Mouse (Mus musculus) MEL (cell line): Measurements from ENCODE around the gene Tmx1. TPM values are rescaled to one million over a fixed set of nuclear protein-coding genes. Genes with fewer than 3 reads are reported as not detected.

ENCODE experiments used
- DNase-seq: peaks from one replicate; pipeline ENCODE4 v3.0.0; 2011; ENCODE audit warnings: low read depth, low spot score
- H3K27ac ChIP-seq: 2 replicates; pipeline ENCODE4 v1.5.1; 2012; ENCODE audit warnings: low read depth, mild to moderate bottlenecking, control low read depth, low read length, moderate library complexity; ENCODE audit not compliant: control insufficient read depth
- H3K27me3 ChIP-seq, 2 experiments: fragments of 150-350 bp in 1 of 2; sonication (generic) in 1 of 2; 2 replicates each; pipeline ENCODE4 v1.6.1; 2012; ENCODE audit warnings: low read length in 2 of 2, mild to moderate bottlenecking in 2 of 2, improper control_type of control experiment in 1 of 2, moderate library complexity in 1 of 2; ENCODE audit not compliant: insufficient read depth in 2 of 2, control insufficient read depth in 1 of 2
- H3K36me3 ChIP-seq, 2 experiments: 2 replicates each; pipeline ENCODE4 v1.6.1; 2012 to 2014; ENCODE audit warnings: low read length in 2 of 2, improper control_type of control experiment in 1 of 2, inconsistent platforms in 1 of 2, mild to moderate bottlenecking in 1 of 2; ENCODE audit not compliant: insufficient read depth in 2 of 2, control insufficient read depth in 1 of 2
- H3K4me1 ChIP-seq, 2 experiments: fragments of 150-350 bp in 1 of 2; sonication (generic) in 1 of 2; 2 replicates each; pipeline ENCODE4 v1.6.1; 2012; ENCODE audit warnings: low read length in 2 of 2, improper control_type of control experiment in 1 of 2, mild to moderate bottlenecking in 1 of 2; ENCODE audit not compliant: insufficient read depth in 2 of 2, control insufficient read depth in 1 of 2
- H3K4me3 ChIP-seq, 2 experiments: fragments of 150-350 bp in 1 of 2; sonication (generic) in 1 of 2; 2 replicates each; pipeline ENCODE4 v1.5.1; 2012; ENCODE audit warnings: low read depth in 2 of 2, low read length in 2 of 2, mild to moderate bottlenecking in 2 of 2, moderate library complexity in 2 of 2, control low read depth in 1 of 2, improper control_type of control experiment in 1 of 2; ENCODE audit not compliant: control insufficient read depth in 1 of 2, insufficient read depth in 1 of 2
- H3K79me2 ChIP-seq: 2 replicates; pipeline ENCODE4 v1.6.1; 2012; ENCODE audit warnings: mild to moderate bottlenecking, low read length, moderate library complexity; ENCODE audit not compliant: control insufficient read depth, poor library complexity, insufficient read depth
- H3K9ac ChIP-seq: 2 replicates; pipeline ENCODE4 v1.6.1; 2012; ENCODE audit warnings: low read depth, mild to moderate bottlenecking, control low read depth, low read length, moderate library complexity; ENCODE audit not compliant: control insufficient read depth, poor library complexity, severe bottlenecking
- H3K9me3 ChIP-seq: fragments of 150-350 bp; sonication (generic); replicated peaks from 2 replicates; pipeline ENCODE4 v1.6.1; 2012; ENCODE audit warnings: mild to moderate bottlenecking, low read length, improper control_type of control experiment, moderate library complexity; ENCODE audit not compliant: insufficient read depth
- BHLHE40 ChIP-seq: IDR thresholded peaks from 2 replicates; pipeline ENCODE4 v1.6.1; 2012; ENCODE audit warnings: low read depth, mild to moderate bottlenecking, inconsistent platforms, low read length, improper control_type of control experiment, borderline replicate concordance
- CHD1 ChIP-seq: IDR thresholded peaks from 2 replicates; pipeline ENCODE4 v1.6.1; 2012; ENCODE audit warnings: low read depth, mild to moderate bottlenecking, inconsistent platforms, low read length, improper control_type of control experiment
- E2F4 ChIP-seq: IDR thresholded peaks from 2 replicates; pipeline ENCODE4 v1.6.1; 2011; ENCODE audit warnings: low read depth, low read length, improper control_type of control experiment, borderline replicate concordance
- ELF1 ChIP-seq: IDR thresholded peaks from 2 replicates; pipeline ENCODE4 v1.6.1; 2014; ENCODE audit warnings: low read depth, mild to moderate bottlenecking, inconsistent platforms, low read length, improper control_type of control experiment, moderate library complexity
- EP300 ChIP-seq, 2 experiments: IDR thresholded peaks; 2 replicates each; pipeline ENCODE4 v1.6.1; 2011; ENCODE audit warnings: improper control_type of control experiment in 2 of 2, low read length in 2 of 2, low read depth in 1 of 2, mild to moderate bottlenecking in 1 of 2
- ETS1 ChIP-seq: IDR thresholded peaks from 2 replicates; pipeline ENCODE4 v1.6.1; 2012; ENCODE audit warnings: low read depth, mild to moderate bottlenecking, inconsistent platforms, low read length, improper control_type of control experiment, moderate library complexity
- GATA1 ChIP-seq: IDR thresholded peaks from 2 replicates; pipeline ENCODE4 v1.6.1; 2011; ENCODE audit warnings: low read depth, low read length, improper control_type of control experiment
- JUND ChIP-seq: IDR thresholded peaks from 2 replicates; pipeline ENCODE4 v1.6.1; 2011; ENCODE audit warnings: low read depth, mild to moderate bottlenecking, improper control_type of control experiment, low read length
- KAT2A ChIP-seq: conservative IDR thresholded peaks from 2 replicates; pipeline ENCODE4 v1.6.1; 2012; ENCODE audit warnings: low read depth, low read length, improper control_type of control experiment, inconsistent platforms
- MAFK ChIP-seq: IDR thresholded peaks from 2 replicates; pipeline ENCODE4 v1.6.1; 2011; ENCODE audit warnings: low read depth, mild to moderate bottlenecking, low read length, improper control_type of control experiment, borderline replicate concordance
- MAX ChIP-seq: IDR thresholded peaks from 2 replicates; pipeline ENCODE4 v1.6.1; 2011; ENCODE audit warnings: low read length, improper control_type of control experiment
- MAZ ChIP-seq: IDR thresholded peaks from 2 replicates; pipeline ENCODE4 v1.6.1; 2012; ENCODE audit warnings: low read depth, mild to moderate bottlenecking, inconsistent platforms, low read length, improper control_type of control experiment
- MYB ChIP-seq: IDR thresholded peaks from 2 replicates; pipeline ENCODE4 v1.6.1; 2011; ENCODE audit warnings: mild to moderate bottlenecking, low read depth, low read length, improper control_type of control experiment
- MYC ChIP-seq: IDR thresholded peaks from 2 replicates; pipeline ENCODE4 v1.6.1; 2011; ENCODE audit warnings: low read depth, mild to moderate bottlenecking, low read length, improper control_type of control experiment, moderate library complexity
- POLR2A ChIP-seq, 2 experiments: IDR thresholded peaks; 2 replicates each; pipeline ENCODE4 v1.6.1; 2011 to 2012; ENCODE audit warnings: low read length in 2 of 2, mild to moderate bottlenecking in 2 of 2, control low read depth in 1 of 2, improper control_type of control experiment in 1 of 2, low read depth in 1 of 2, moderate library complexity in 1 of 2; ENCODE audit not compliant: control insufficient read depth in 1 of 2, insufficient read depth in 1 of 2, poor library complexity in 1 of 2
- POLR2AphosphoS2 ChIP-seq: IDR thresholded peaks from 2 replicates; pipeline ENCODE4 v1.6.1; 2011; ENCODE audit warnings: low read length, improper control_type of control experiment
- RAD21 ChIP-seq: IDR thresholded peaks from 2 replicates; pipeline ENCODE4 v1.6.1; 2011; ENCODE audit warnings: mild to moderate bottlenecking, low read depth, low read length, improper control_type of control experiment
- RCOR1 ChIP-seq: IDR thresholded peaks from 2 replicates; pipeline ENCODE4 v1.6.1; 2012; ENCODE audit warnings: low read depth, mild to moderate bottlenecking, inconsistent platforms, low read length, improper control_type of control experiment
- SIN3A ChIP-seq: IDR thresholded peaks from 2 replicates; pipeline ENCODE4 v1.6.1; 2012; ENCODE audit warnings: low read length, improper control_type of control experiment, inconsistent platforms
- TCF12 ChIP-seq: IDR thresholded peaks from 2 replicates; pipeline ENCODE4 v1.6.1; 2014; ENCODE audit warnings: low read depth, mild to moderate bottlenecking, inconsistent platforms, low read length, improper control_type of control experiment, moderate library complexity
- USF1 ChIP-seq: IDR thresholded peaks from 2 replicates; pipeline ENCODE4 v1.6.1; 2014; ENCODE audit warnings: low read depth, mild to moderate bottlenecking, inconsistent platforms, low read length, improper control_type of control experiment, moderate library complexity
- USF2 ChIP-seq, 2 experiments: IDR thresholded peaks; 2 replicates each; pipeline ENCODE4 v1.6.1; 2011 to 2012; ENCODE audit warnings: improper control_type of control experiment in 2 of 2, low read length in 2 of 2, borderline replicate concordance in 1 of 2, inconsistent platforms in 1 of 2, low read depth in 1 of 2, mild to moderate bottlenecking in 1 of 2; ENCODE audit not compliant: insufficient read depth in 1 of 2
- ZC3H11A ChIP-seq: IDR thresholded peaks from 2 replicates; pipeline ENCODE4 v1.6.1; 2012; ENCODE audit warnings: low read depth, mild to moderate bottlenecking, inconsistent platforms, low read length, improper control_type of control experiment
- ZKSCAN1 ChIP-seq: IDR thresholded peaks from 2 replicates; pipeline ENCODE4 v1.6.1; 2012; ENCODE audit warnings: low read depth, mild to moderate bottlenecking, inconsistent platforms, low read length, improper control_type of control experiment, moderate library complexity
- ZNF384 ChIP-seq: IDR thresholded peaks from 2 replicates; pipeline ENCODE4 v1.6.1; 2012; ENCODE audit warnings: low read depth, mild to moderate bottlenecking, inconsistent platforms, low read length, improper control_type of control experiment
- polyA plus RNA-seq, 2 experiments: library from polyadenylated mRNA; stranded (reverse) in 1 of 2; unstranded in 1 of 2; fragments of >175 nt in 1 of 2; fragments of >200 nt in 1 of 2; gene quantifications; 2 replicates each; pipeline versions ENCODE4 v1.2.1 to v1.2.4; 2012; ENCODE audit warnings: low replicate concordance in 2 of 2, low read depth in 1 of 2; ENCODE audit not compliant: insufficient read length in 2 of 2, insufficient read depth in 1 of 2, missing spikeins in 1 of 2
- total RNA-seq: library from RNA; depleted of rRNA; stranded (reverse); fragments of 300-350 nt; gene quantifications from 2 replicates; pipeline ENCODE4 v1.2.3, GENCODE M21; 2012

Tmx1 gene
- total and polyA plus RNA-seq, 3 experiments, result 51.9 to 71.6 TPM; not detected in 1

- TF ChIP-seq CHD1 (no peak), USF2 (IDR thresholded peaks at IDR 0.05; ENCODE audit: borderline replicate concordance in 1 of 2, insufficient read depth in 1 of 2, low read depth in 1 of 2, low read length in 2 of 2) (no peak), MAFK (no peak), ZC3H11A (no peak), MAX (no peak), ELF1 (no peak), RAD21 (no peak), MYC (no peak), ZNF384 (no peak)
- no peaks in the 10 kb centered on the region for H3K9me3 ChIP-seq
These were observed 53.1 kb downstream of the Tmx1 start for GRCm38 (mm10) chr12:70505971-70506370.

GRCm38 (mm10) chr12:70512023-70512422 is 59.1 kb downstream of the Tmx1 start:
- Histone ChIP-seq H3K27ac (no peak overlapping the region), H3K9ac (no peak overlapping the region), H3K79me2 (no peaks in the 10 kb centered on the region), H3K27me3 (peaks cover 2 to 6% of the 10 kb centered on the region in 2 experiments; a peak in 3 of 4 replicates), H3K9me3 (no peaks in the 10 kb centered on the region), H3K4me1 (no peaks in the 10 kb centered on the region), H3K4me3 (no peak overlapping the region), H3K36me3 (no peaks in the 10 kb centered on the region)
- TF ChIP-seq E2F4, result no peak
- TF ChIP-seq TCF12, result no peak
- no peak for TF ChIP-seq MAX
- TF ChIP-seq USF1, result no peak
- TF ChIP-seq POLR2A (IDR thresholded peaks at IDR 0.05; ENCODE audit: control insufficient read depth in 1 of 2, insufficient read depth in 1 of 2, low read depth in 1 of 2, low read length in 2 of 2, poor library complexity in 1 of 2), result no peak
- no peak for TF ChIP-seq KAT2A
- TF ChIP-seq BHLHE40, result no peak
- no peak for TF ChIP-seq RCOR1
- TF ChIP-seq EP300 (IDR thresholded peaks at IDR 0.05; ENCODE audit: low read depth in 1 of 2, low read length in 2 of 2), result no peak
- no peak for TF ChIP-seq MYB
- TF ChIP-seq SIN3A, result no peak
- no peak for TF ChIP-seq ZKSCAN1
- TF ChIP-seq ETS1, result no peak
- no peak for TF ChIP-seq JUND
- TF ChIP-seq POLR2AphosphoS2, result no peak
- TF ChIP-seq MAZ, result no peak
- TF ChIP-seq CHD1, result no peak
- no peak for TF ChIP-seq GATA1
- no peak for TF ChIP-seq ZNF384
- DNase-seq, result no peak

More at GRCm38 (mm10) chr12:70505971-70506370, 53.1 kb downstream of the Tmx1 start:
- no peaks in the 10 kb centered on the region for H3K4me1 ChIP-seq
- DNase-seq, result no peak
- H3K27ac ChIP-seq, result no peak overlapping the region
- no peak overlapping the region for H3K9ac ChIP-seq
- no peak overlapping the region for H3K4me3 ChIP-seq
- no peaks in the 10 kb centered on the region for H3K79me2 ChIP-seq
- peaks cover 3 to 5% of the 10 kb centered on the region in 2 experiments; a peak in 3 of 4 replicates for H3K27me3 ChIP-seq
- H3K36me3 ChIP-seq, result no peaks in the 10 kb centered on the region
